Mouse (Mus musculus) heart, postnatal 0 days (tissue): ENCODE measurements around the gene Ehd1.

Experiments used
- CTCF ChIP-seq: IDR thresholded peaks from 2 replicates; pipeline ENCODE4 v1.5.1; 2016; ENCODE audit warnings: antibody characterized with exemption, control low read depth, low read depth
- EP300 ChIP-seq: IDR thresholded peaks from 2 replicates; pipeline ENCODE4 v1.6.1; 2016; ENCODE audit warnings: antibody characterized with exemption, low read depth

GRCm38 (mm10) chr19:6291117-6291781 is 14.7 kb downstream of the Ehd1 start:
- no peak for TF ChIP-seq EP300
- TF ChIP-seq CTCF: no peak
